13 mouse cellular contexts compared by ENCODE assay signal in the genomic region with DNA sequence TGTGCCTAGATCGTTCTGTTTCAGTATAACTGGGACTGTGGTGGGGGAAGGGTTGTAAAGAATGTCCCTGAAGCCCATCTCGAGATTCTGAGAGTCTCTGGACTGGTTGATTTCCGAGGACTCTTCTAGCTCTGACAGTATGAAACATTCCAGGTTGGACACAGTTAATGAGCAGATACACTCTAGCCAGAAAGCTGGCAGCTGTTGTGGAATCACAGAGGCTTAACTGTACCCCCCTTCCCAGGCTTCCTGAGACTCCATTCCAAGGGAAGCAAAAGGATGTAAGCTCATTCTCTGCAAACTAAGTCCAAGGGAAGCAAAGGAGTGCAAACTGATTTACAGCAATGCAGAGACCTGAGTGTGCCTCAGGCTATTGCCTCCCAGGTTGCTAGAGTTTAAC. TPM values are rescaled to one million over a fixed set of nuclear protein-coding genes. Genes with fewer than 3 reads are reported as not detected.
DNase-seq lines count a peak whose midpoint lies in the region; ATAC-seq and TF ChIP-seq lines count a peak whose summit lies in the region.
"Had no signal": no experiment of that assay in that cellular context is flagged by ENCODE, and none has a peak within 500 bp of the region (broad histone marks: within the 10 kb centered on the region; RNA-seq: fewer than 3 reads in every experiment).

No protein-coding gene starts in this region.

- H3K9ac ChIP-seq in heart, embryonic 12.5 days: no peak overlapping the region
- H3K9ac ChIP-seq in hindbrain, postnatal 0 days (replicated peaks; ENCODE audit: low read length): no peak overlapping the region
- no peak overlapping the region for H3K9ac ChIP-seq in hindbrain, embryonic 12.5 days
- no peak overlapping the region for H3K9ac ChIP-seq in lung, embryonic 14.5 days
- no peak overlapping the region for H3K9ac ChIP-seq in lung, postnatal 0 days (replicated peaks; ENCODE audit: low read depth)
- H3K9ac ChIP-seq in limb, embryonic 14.5 days (ENCODE audit: low read depth, low read length, severe bottlenecking): no peak overlapping the region
- H3K9ac ChIP-seq: liver, embryonic 12.5 days had no signal

- H3K27ac ChIP-seq in heart, embryonic 12.5 days (ENCODE audit: poor library complexity, severe bottlenecking): no peak overlapping the region
- no peak overlapping the region for H3K27ac ChIP-seq in heart, embryonic 10.5 days
- no peak overlapping the region for H3K27ac ChIP-seq in hindbrain, postnatal 0 days
- H3K27ac ChIP-seq in hindbrain, embryonic 12.5 days: no peak overlapping the region
- peak overlapping the region; percentile 36; the same call in 1 of the 2 replicates for H3K27ac ChIP-seq in lung, embryonic 14.5 days (ENCODE audit: low read depth)
- no peak overlapping the region for H3K27ac ChIP-seq in lung, postnatal 0 days (ENCODE audit: low read length)
- H3K27ac ChIP-seq in limb, embryonic 14.5 days (replicated peaks; ENCODE audit: low read depth, low read length): peak overlapping the region; percentile 55; the same call in 1 of the 2 replicates
- no peak overlapping the region for H3K27ac ChIP-seq in layer of hippocampus, adult 2 months
- H3K27ac ChIP-seq: liver, embryonic 12.5 days had no signal

- no peaks in the 10 kb centered on the region for H3K36me3 ChIP-seq in heart, embryonic 12.5 days
- no peaks in the 10 kb centered on the region for H3K36me3 ChIP-seq in heart, embryonic 10.5 days
- no peaks in the 10 kb centered on the region for H3K36me3 ChIP-seq in hindbrain, postnatal 0 days (ENCODE audit: insufficient read depth, low read length)
- H3K36me3 ChIP-seq in hindbrain, embryonic 12.5 days: no peaks in the 10 kb centered on the region
- H3K36me3 ChIP-seq in lung, embryonic 14.5 days (ENCODE audit: insufficient read depth): no peaks in the 10 kb centered on the region
- H3K36me3 ChIP-seq in lung, postnatal 0 days (ENCODE audit: insufficient read depth, low read length): no peaks in the 10 kb centered on the region
- H3K36me3 ChIP-seq in limb, embryonic 14.5 days (ENCODE audit: control insufficient read depth, insufficient read depth, low read length): no peaks in the 10 kb centered on the region
- H3K36me3 ChIP-seq: liver, embryonic 12.5 days had no signal

- peak; percentile 42; the same call in 1 of the 2 replicates for ATAC-seq in heart, embryonic 12.5 days (ENCODE audit: insufficient number of reproducible peaks, low FRiP score)
- peak; percentile 77 for ATAC-seq in hindbrain, postnatal 0 days
- no peak for ATAC-seq in hindbrain, embryonic 12.5 days (ENCODE audit: low FRiP score)
- ATAC-seq in lung, embryonic 14.5 days (ENCODE audit: insufficient read depth): peak; percentile 47; the same call in 1 of the 2 replicates
- no peak for ATAC-seq in lung, postnatal 0 days
- ATAC-seq in limb, embryonic 14.5 days (ENCODE audit: low FRiP score, low read depth): peak; percentile 81
- ATAC-seq: inflammation-experienced regulatory T-cells, adult 6 months; liver, embryonic 12.5 days had no signal

- no peak overlapping the region for H3K4me3 ChIP-seq in heart, embryonic 12.5 days
- H3K4me3 ChIP-seq in heart, embryonic 10.5 days: no peak overlapping the region
- no peak overlapping the region for H3K4me3 ChIP-seq in hindbrain, postnatal 0 days (ENCODE audit: low read length)
- H3K4me3 ChIP-seq in hindbrain, embryonic 12.5 days: no peak overlapping the region
- H3K4me3 ChIP-seq in lung, embryonic 14.5 days (ENCODE audit: low read depth, low read length): no peak overlapping the region
- H3K4me3 ChIP-seq in lung, postnatal 0 days (ENCODE audit: low read depth, low read length): no peak overlapping the region
- H3K4me3 ChIP-seq in limb, embryonic 14.5 days (replicated peaks; ENCODE audit: low read length): no peak overlapping the region
- no peak overlapping the region for H3K4me3 ChIP-seq in layer of hippocampus, adult 2 months
- H3K4me3 ChIP-seq: liver, embryonic 12.5 days had no signal

- no peaks in the 10 kb centered on the region for H3K9me3 ChIP-seq in heart, embryonic 12.5 days (replicated peaks)
- H3K9me3 ChIP-seq in heart, embryonic 10.5 days: no peaks in the 10 kb centered on the region
- H3K9me3 ChIP-seq in hindbrain, postnatal 0 days (ENCODE audit: low read length): no peaks in the 10 kb centered on the region
- H3K9me3 ChIP-seq in hindbrain, embryonic 12.5 days (replicated peaks): no peaks in the 10 kb centered on the region
- H3K9me3 ChIP-seq in lung, embryonic 14.5 days (ENCODE audit: low read depth, low read length): no peaks in the 10 kb centered on the region
- no peaks in the 10 kb centered on the region for H3K9me3 ChIP-seq in lung, postnatal 0 days (ENCODE audit: low read length)
- H3K9me3 ChIP-seq in limb, embryonic 14.5 days (ENCODE audit: control insufficient read depth, low read length): no peaks in the 10 kb centered on the region
- H3K9me3 ChIP-seq: liver, embryonic 12.5 days had no signal

- H3K4me1 ChIP-seq in heart, embryonic 12.5 days (replicated peaks): peaks cover 13% of the 10 kb centered on the region; the same call in 1 of the 2 replicates
- peaks cover 4% of the 10 kb centered on the region; the same call in 1 of the 2 replicates for H3K4me1 ChIP-seq in heart, embryonic 10.5 days
- no peaks in the 10 kb centered on the region for H3K4me1 ChIP-seq in hindbrain, postnatal 0 days (ENCODE audit: insufficient read depth, low read length)
- no peaks in the 10 kb centered on the region for H3K4me1 ChIP-seq in hindbrain, embryonic 12.5 days
- H3K4me1 ChIP-seq in lung, embryonic 14.5 days (ENCODE audit: insufficient read depth): no peaks in the 10 kb centered on the region; the same call in 1 of the 2 replicates
- no peaks in the 10 kb centered on the region for H3K4me1 ChIP-seq in lung, postnatal 0 days (ENCODE audit: insufficient read depth, low read depth, low read length)
- no peaks in the 10 kb centered on the region for H3K4me1 ChIP-seq in limb, embryonic 14.5 days (ENCODE audit: control insufficient read depth, insufficient read depth, low read length)
- H3K4me1 ChIP-seq: liver, embryonic 12.5 days had no signal

- TF ChIP-seq POLR2A in limb, embryonic 14.5 days (IDR thresholded peaks at IDR 0.05; ENCODE audit: borderline replicate concordance, extremely low read depth, insufficient read depth, insufficient read length): no peak

- TF ChIP-seq CTCF in hindbrain, postnatal 0 days (IDR thresholded peaks at IDR 0.05; ENCODE audit: low read depth): no peak
- no peak for TF ChIP-seq CTCF in lung, embryonic 14.5 days (IDR thresholded peaks at IDR 0.05; ENCODE audit: low read depth)
- TF ChIP-seq CTCF in lung, postnatal 0 days (IDR thresholded peaks at IDR 0.05): no peak
- no peak for TF ChIP-seq CTCF in layer of hippocampus, adult 2 months (conservative IDR thresholded peaks at IDR 0.05)

- no peak overlapping the region for H3K4me2 ChIP-seq in heart, embryonic 12.5 days
- no peak overlapping the region for H3K4me2 ChIP-seq in hindbrain, postnatal 0 days (ENCODE audit: low read depth, low read length)
- no peak overlapping the region for H3K4me2 ChIP-seq in hindbrain, embryonic 12.5 days (replicated peaks)
- H3K4me2 ChIP-seq in lung, embryonic 14.5 days: no peak overlapping the region
- H3K4me2 ChIP-seq in lung, postnatal 0 days (replicated peaks; ENCODE audit: low read depth, low read length): no peak overlapping the region
- H3K4me2 ChIP-seq in limb, embryonic 14.5 days (replicated peaks; ENCODE audit: low read depth, low read length, severe bottlenecking): no peak overlapping the region; the same call in 1 of the 2 replicates
- H3K4me2 ChIP-seq: liver, embryonic 12.5 days had no signal

- DNase-seq in heart, embryonic 10.5 days (ENCODE audit: low spot score): no peak
- peak; percentile 44 for DNase-seq in hindbrain, postnatal 0 days (ENCODE audit: low spot score)
- peak; percentile 18 for DNase-seq in lung, embryonic 14.5 days
- DNase-seq in lung, postnatal 0 days (ENCODE audit: low spot score): no peak
- DNase-seq in limb, embryonic 14.5 days (ENCODE audit: low spot score): peak; percentile 65
- DNase-seq in layer of hippocampus, adult 2 months (ENCODE audit: low spot score in 2 of 2): no peak
- DNase-seq: layer of hippocampus, adult 9-11 months; thymus, postnatal 4 days had no signal

- WGBS in heart, embryonic 12.5 days: 13% methylated on average over 3 of the region's 3 CpGs
- 23% methylated on average over 3 of the region's 3 CpGs for WGBS in heart, embryonic 10.5 days
- 40% methylated on average over 3 of the region's 3 CpGs for WGBS in hindbrain, postnatal 0 days
- 51% methylated on average over 3 of the region's 3 CpGs for WGBS in hindbrain, embryonic 12.5 days
- WGBS in lung, embryonic 14.5 days: 17% methylated on average over 3 of the region's 3 CpGs
- WGBS in lung, postnatal 0 days: 6% methylated on average over 3 of the region's 3 CpGs
- 22% methylated on average over 3 of the region's 3 CpGs for WGBS in limb, embryonic 14.5 days

- no peak for TF ChIP-seq EP300 in lung, postnatal 0 days (IDR thresholded peaks at IDR 0.05)

- no peaks in the 10 kb centered on the region for H3K27me3 ChIP-seq in heart, embryonic 12.5 days (replicated peaks)
- no peaks in the 10 kb centered on the region for H3K27me3 ChIP-seq in heart, embryonic 10.5 days (ENCODE audit: insufficient read depth, poor library complexity, severe bottlenecking)
- H3K27me3 ChIP-seq in hindbrain, postnatal 0 days (ENCODE audit: insufficient read depth, low read length): no peaks in the 10 kb centered on the region
- H3K27me3 ChIP-seq in hindbrain, embryonic 12.5 days: peaks cover 12% of the 10 kb centered on the region; the same call in 1 of the 2 replicates
- H3K27me3 ChIP-seq in lung, embryonic 14.5 days (ENCODE audit: insufficient read depth, low read length): no peaks in the 10 kb centered on the region
- H3K27me3 ChIP-seq in lung, postnatal 0 days (replicated peaks; ENCODE audit: insufficient read depth, low read length): no peaks in the 10 kb centered on the region
- no peaks in the 10 kb centered on the region for H3K27me3 ChIP-seq in limb, embryonic 14.5 days (ENCODE audit: control insufficient read depth, insufficient read depth, low read length)
- H3K27me3 ChIP-seq: liver, embryonic 12.5 days had no signal

RNA-seq across cellular contexts. Expression of a gene that starts 48.2 kb away (rescaled TPM):
- 0.54 and 0.75 TPM in 2 replicates for polyA plus RNA-seq in heart, embryonic 12.5 days (2016; fragmentation: Nextera tagmentation; extraction: Ambion mirVana)
- 0.21 and 1.7 TPM in 2 replicates for polyA plus RNA-seq in heart, embryonic 10.5 days (2016; fragmentation: Nextera tagmentation; extraction: Ambion mirVana)
- total RNA-seq in hindbrain, postnatal 0 days (2014; rRNA removed): 178 and 200 TPM in 2 replicates
- polyA plus RNA-seq in hindbrain, postnatal 0 days (2015; fragmentation: Nextera tagmentation; extraction: Ambion mirVana): 103 and 120 TPM in 2 replicates
- 220 and 266 TPM in 2 replicates for polyA plus RNA-seq in hindbrain, embryonic 12.5 days (2016; fragmentation: Nextera tagmentation; extraction: Ambion mirVana)
- polyA plus RNA-seq in lung, embryonic 14.5 days (2014; fragmentation: Nextera tagmentation; extraction: Ambion mirVana): 6.2 and 6.5 TPM in 2 replicates
- 0.18 and 0.23 TPM in 2 replicates for polyA plus RNA-seq in lung, postnatal 0 days (2015; fragmentation: Nextera tagmentation; extraction: Ambion mirVana)
- 10.5 TPM in 2 replicates for polyA plus RNA-seq in limb, embryonic 14.5 days (2012; rRNA removed)
- polyA plus RNA-seq in limb, embryonic 14.5 days (2014; fragmentation: Nextera tagmentation; extraction: Ambion mirVana): 12.2 and 13.0 TPM in 2 replicates
- total RNA-seq in layer of hippocampus, adult 2 months (2021): 10 to 100 TPM; 13.1 to 13.8 TPM
- total RNA-seq: megakaryocyte, adult 5-6 weeks had no signal
- polyA plus RNA-seq: inflammation-experienced regulatory T-cells, adult 6 months had no signal

RNA-seq across cellular contexts. Expression of a gene that starts 57.7 kb away (rescaled TPM):
- polyA plus RNA-seq in heart, embryonic 12.5 days (2016; fragmentation: Nextera tagmentation; extraction: Ambion mirVana): 227 and 245 TPM in 2 replicates
- 220 and 293 TPM in 2 replicates for polyA plus RNA-seq in heart, embryonic 10.5 days (2016; fragmentation: Nextera tagmentation; extraction: Ambion mirVana)
- 2.0 and 3.0 TPM in 2 replicates for total RNA-seq in hindbrain, postnatal 0 days (2014; rRNA removed)
- 1.5 and 1.8 TPM in 2 replicates for polyA plus RNA-seq in hindbrain, postnatal 0 days (2015; fragmentation: Nextera tagmentation; extraction: Ambion mirVana)
- 42.0 and 55.2 TPM in 2 replicates for polyA plus RNA-seq in hindbrain, embryonic 12.5 days (2016; fragmentation: Nextera tagmentation; extraction: Ambion mirVana)
- 200 and 210 TPM in 2 replicates for polyA plus RNA-seq in lung, embryonic 14.5 days (2014; fragmentation: Nextera tagmentation; extraction: Ambion mirVana)
- polyA plus RNA-seq in lung, postnatal 0 days (2015; fragmentation: Nextera tagmentation; extraction: Ambion mirVana): 26.4 and 27.1 TPM in 2 replicates
- 475 and 478 TPM in 2 replicates for polyA plus RNA-seq in limb, embryonic 14.5 days (2012; rRNA removed)
- polyA plus RNA-seq in limb, embryonic 14.5 days (2014; fragmentation: Nextera tagmentation; extraction: Ambion mirVana): 404 and 425 TPM in 2 replicates
- under 1 TPM; 0.39 to 0.49 TPM for total RNA-seq in layer of hippocampus, adult 2 months (2021)
- total RNA-seq: megakaryocyte, adult 5-6 weeks had no signal
- polyA plus RNA-seq: inflammation-experienced regulatory T-cells, adult 6 months had no signal

Comparison
In these comparisons a context has a peak if more than half of its experiments do, and no peak if none do; other contexts are left out.
1. ATAC-seq: peak in heart, embryonic 12.5 days (single experiment), hindbrain, postnatal 0 days (single experiment), lung, embryonic 14.5 days (single experiment) and limb, embryonic 14.5 days (single experiment); none in hindbrain, embryonic 12.5 days (single experiment) and lung, postnatal 0 days (single experiment).
2. H3K27ac ChIP-seq: peak in lung, embryonic 14.5 days (single experiment) and limb, embryonic 14.5 days (single experiment); none in heart, embryonic 12.5 days (single experiment), heart, embryonic 10.5 days (single experiment), hindbrain, postnatal 0 days (single experiment), hindbrain, embryonic 12.5 days (single experiment), lung, postnatal 0 days (single experiment) and layer of hippocampus, adult 2 months (single experiment).
3. DNase-seq: peak in hindbrain, postnatal 0 days (single experiment), lung, embryonic 14.5 days (single experiment) and limb, embryonic 14.5 days (single experiment); none in heart, embryonic 10.5 days (single experiment), lung, postnatal 0 days (single experiment) and layer of hippocampus, adult 2 months (0 of 2).